Mouse (Mus musculus): ENCODE results near the gene Mettl3. TPM values are rescaled to one million over a fixed set of nuclear protein-coding genes. Genes with fewer than 3 reads are reported as not detected.

Gene Mettl3
- 7.4 and 11.1 TPM in 2 replicates for polyA plus RNA-seq (2012; rRNA removed; ENCODE audit: low replicate concordance)

DNA sequence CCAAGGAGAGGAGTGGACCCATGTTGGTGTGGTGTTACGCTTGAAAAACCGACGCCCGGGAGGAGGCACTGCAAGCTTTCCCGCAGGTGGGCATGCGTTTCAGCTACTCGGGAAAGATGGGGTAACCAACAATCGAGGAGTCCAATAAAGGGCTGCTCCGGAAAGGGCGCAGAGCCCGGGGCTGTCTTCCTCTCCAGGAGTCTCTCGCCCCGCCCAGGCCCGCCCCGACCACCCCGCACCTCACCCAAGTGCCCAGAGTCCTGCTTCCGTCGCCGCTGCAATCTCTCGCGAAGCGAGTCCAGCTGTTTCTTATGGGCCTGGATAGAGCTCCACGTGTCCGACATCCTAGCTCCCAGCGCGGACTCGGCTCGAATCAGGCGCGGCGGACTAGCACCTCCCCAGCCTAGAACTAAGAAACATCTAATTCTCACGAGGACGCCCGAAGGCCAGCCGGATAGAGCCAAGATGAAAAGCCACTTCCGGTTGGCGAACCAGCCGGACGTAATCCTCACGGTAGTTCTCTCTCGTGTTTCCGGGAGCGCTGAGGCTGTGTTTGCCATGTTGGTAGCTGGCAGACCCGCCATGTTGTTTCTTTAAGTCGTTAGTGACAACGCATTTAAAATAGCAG lies at the start of gene Mettl3:
Mettl3 (minus strand) TSS at position 485 of the 628 bp plus-strand sequence.

DNA sequence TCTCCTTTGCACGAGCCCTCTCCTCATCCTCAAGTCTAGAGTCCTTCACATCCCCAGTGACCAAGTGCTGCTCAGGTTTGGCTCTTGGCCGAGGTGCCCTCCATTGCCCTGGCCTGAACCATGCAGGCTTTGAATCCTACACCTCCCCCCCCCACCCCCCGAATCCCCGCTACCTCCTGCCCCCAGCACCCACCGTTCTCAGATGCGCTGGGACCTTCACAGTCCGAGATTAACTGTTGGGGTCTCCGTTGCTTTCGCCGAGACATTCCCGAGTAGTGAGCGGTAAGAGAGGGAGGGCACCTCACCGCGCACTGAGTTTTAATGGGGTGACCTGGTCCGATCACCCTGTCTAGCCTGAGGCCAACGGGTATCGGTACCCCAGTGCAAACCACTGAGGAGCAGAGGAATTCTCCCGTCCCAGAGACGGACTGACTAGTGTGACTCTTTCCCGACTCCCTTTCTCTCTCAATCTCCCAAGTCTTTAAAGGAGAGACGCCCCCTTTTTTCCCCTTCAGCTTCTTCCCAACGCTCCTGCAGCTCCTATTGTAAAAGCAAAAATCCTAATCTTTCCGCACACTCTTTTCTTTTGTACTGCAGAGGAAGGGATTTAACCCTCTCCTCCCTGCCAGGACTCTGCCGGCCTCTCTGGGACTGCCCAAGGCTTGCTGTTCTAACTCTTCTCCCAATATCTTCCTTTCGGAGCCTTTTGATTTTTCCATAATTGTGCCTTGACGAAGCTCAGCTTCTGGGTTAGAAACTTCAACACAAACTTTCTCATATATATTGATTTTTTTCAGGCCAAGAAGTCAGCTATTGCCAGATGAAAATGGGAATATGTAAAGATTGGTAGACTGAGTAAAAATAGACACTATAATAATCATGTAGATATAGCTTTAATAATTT lies 23.2 kb upstream of the Mettl3 start, which contains the start of gene Sall2:
Sall2 (minus strand) TSS at position 853 of the 903 bp plus-strand sequence.

DNA sequence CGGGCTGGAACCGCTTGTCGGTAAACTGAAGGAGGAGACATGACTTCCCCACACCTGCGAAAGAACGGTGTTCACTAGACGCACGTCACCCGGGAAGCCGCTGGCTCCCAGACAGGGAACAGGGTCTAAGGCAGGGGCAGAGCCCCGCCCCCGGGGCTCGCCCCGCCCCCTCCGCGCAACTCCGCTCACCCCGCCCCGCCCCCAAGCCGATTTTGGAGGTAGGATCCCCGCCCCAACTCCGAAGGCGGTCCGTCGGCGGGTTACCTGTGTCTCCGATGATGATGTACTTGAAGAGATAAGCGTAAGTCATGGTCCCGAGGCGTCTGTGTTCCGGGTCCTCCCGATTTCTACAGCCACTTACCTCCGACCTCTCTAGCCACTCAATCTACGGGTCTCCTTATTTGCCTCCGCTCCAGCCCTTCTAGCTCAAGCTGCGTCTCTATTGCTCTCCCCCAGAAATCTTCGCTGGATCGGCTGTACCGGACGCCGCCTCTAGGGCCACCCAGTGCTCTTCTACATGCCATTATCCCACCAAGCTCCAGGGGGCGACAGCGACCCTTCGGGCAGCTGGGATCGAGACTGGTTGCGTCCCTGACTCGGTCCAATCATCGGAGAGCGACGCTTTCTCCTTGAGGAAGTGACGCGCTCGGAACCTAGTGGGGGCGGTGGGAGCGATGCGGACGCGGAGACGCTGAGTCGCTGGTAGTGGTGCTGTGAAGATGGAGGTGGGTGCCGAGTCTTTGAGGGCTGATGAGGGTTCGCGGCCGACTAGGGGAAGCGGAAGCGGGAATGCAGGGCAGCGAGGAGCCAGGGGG lies 25.8 kb downstream of the Mettl3 start, which contains the start of the genes Tox4 and Rab2b:
Tox4 (plus strand) TSS at position 215 of the 815 bp plus-strand sequence.
Rab2b (minus strand) TSS at position 614 of the 815 bp plus-strand sequence.

DNA sequence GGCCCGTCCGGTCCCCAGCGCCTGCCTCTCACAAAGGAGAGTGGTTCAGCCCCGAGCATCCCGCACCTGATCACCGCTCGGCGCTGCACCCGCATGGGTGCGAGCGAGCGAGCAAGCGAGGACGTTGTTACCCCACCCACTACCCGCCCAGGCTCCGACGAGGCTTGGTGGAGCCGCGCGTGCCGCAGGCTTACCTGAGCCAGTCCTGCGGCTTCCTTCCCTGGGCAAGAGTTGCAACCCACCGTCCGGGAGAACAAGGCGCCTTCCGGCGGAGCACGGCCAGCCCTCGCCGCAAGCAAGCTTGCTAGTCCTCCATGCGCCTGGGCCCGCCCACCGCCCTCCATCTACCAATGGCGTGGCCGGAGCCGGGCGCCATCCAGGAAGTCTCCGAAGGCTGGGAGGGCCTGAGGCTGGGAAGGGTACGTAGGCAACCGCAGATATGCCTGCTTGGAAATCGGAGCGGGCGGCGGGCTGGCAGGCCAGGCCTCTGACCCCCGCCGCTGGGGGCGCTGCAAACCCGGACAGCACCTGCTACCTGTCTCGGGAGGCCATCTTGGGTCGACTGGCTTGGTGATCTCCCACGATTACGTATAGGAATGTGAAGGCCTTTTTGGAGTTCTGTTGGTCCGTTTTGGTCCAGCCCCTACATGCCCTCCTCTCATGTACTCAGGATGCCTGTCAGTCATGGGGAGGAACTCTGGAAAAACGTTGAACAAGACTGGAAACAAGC lies 47.3 kb downstream of the Mettl3 start, which contains the start of gene Chd8:
Chd8 (minus strand) TSS at position 297 of the 730 bp plus-strand sequence.

Other genes starting within 250 kb of the Mettl3 start
- gene Hnrnpc, start 201.1 kb downstream of the Mettl3 start, polyA plus RNA-seq (2012; rRNA removed; ENCODE audit: low replicate concordance), result 17.5 and 30.5 TPM in 2 replicates
- 0.44 and 10.3 TPM in 2 replicates for gene Rpgrip1, start 194.4 kb downstream of the Mettl3 start, polyA plus RNA-seq (2012; rRNA removed; ENCODE audit: low replicate concordance)
- 3.4 and 4.0 TPM in 2 replicates for gene Supt16, start 107.7 kb downstream of the Mettl3 start, polyA plus RNA-seq (2012; rRNA removed; ENCODE audit: low replicate concordance)
- gene Chd8, start 47.3 kb downstream of the Mettl3 start, polyA plus RNA-seq (2012; rRNA removed; ENCODE audit: low replicate concordance), result 12.6 and 13.0 TPM in 2 replicates
- gene Tox4, start 26.0 kb downstream of the Mettl3 start, polyA plus RNA-seq (2012; rRNA removed; ENCODE audit: low replicate concordance), result 20.9 and 21.4 TPM in 2 replicates
- gene Rab2b, start 25.6 kb downstream of the Mettl3 start, polyA plus RNA-seq (2012; rRNA removed; ENCODE audit: low replicate concordance), result 1.4 TPM in 2 replicates
- gene Sall2, start 23.6 kb upstream of the Mettl3 start, polyA plus RNA-seq (2012; rRNA removed; ENCODE audit: low replicate concordance), result 1.2 TPM in 2 replicates
- gene Olfr1513, start 51.3 kb upstream of the Mettl3 start, polyA plus RNA-seq (2012; rRNA removed; ENCODE audit: low replicate concordance), result not detected in 2 replicates
- gene Olfr1512, start 74.0 kb upstream of the Mettl3 start, polyA plus RNA-seq (2012; rRNA removed; ENCODE audit: low replicate concordance), result not detected in 2 replicates
- not detected in 2 replicates for gene Olfr1511, start 92.3 kb upstream of the Mettl3 start, polyA plus RNA-seq (2012; rRNA removed; ENCODE audit: low replicate concordance)
- not detected in 2 replicates for gene Olfr1510, start 109.2 kb upstream of the Mettl3 start, polyA plus RNA-seq (2012; rRNA removed; ENCODE audit: low replicate concordance)
- gene Olfr1509, start 137.9 kb upstream of the Mettl3 start, polyA plus RNA-seq (2012; rRNA removed; ENCODE audit: low replicate concordance), result not detected in 2 replicates
- not detected in 2 replicates for gene Olfr1508, start 162.4 kb upstream of the Mettl3 start, polyA plus RNA-seq (2012; rRNA removed; ENCODE audit: low replicate concordance)
- not detected in 2 replicates for gene Olfr1507, start 190.6 kb upstream of the Mettl3 start, polyA plus RNA-seq (2012; rRNA removed; ENCODE audit: low replicate concordance)